Mouse (Mus musculus) erythroid progenitor cell, adult 5-6 weeks (primary cell): ENCODE results near the gene Itsn1. TPM values are rescaled to one million over a fixed set of nuclear protein-coding genes. Genes with fewer than 3 reads are reported as not detected.

Experiments
- ATAC-seq: replicated peaks from 2 replicates; pipeline ENCODE4 v1.8.0; 2016; ENCODE audit warnings: moderate number of reproducible peaks, mild to moderate bottlenecking, moderate TSS enrichment, inconsistent platforms; ENCODE audit not compliant: poor library complexity, low FRiP score, severe bottlenecking
- total RNA-seq, 2 experiments: library from RNA; stranded (forward) in 1 of 2; stranded (reverse) in 1 of 2; fragments of 150-400 nt in 1 of 2; fragments of 186-747, 209-891 nt in 1 of 2; gene quantifications; 2 replicates each; pipeline versions ENCODE4 v1.2.3 to v1.2.4; 2015 to 2017; ENCODE audit warnings: low replicate concordance in 2 of 2

Gene Itsn1
- total RNA-seq, 2 experiments from 2014 or later = 133 to 435 TPM

DNA sequence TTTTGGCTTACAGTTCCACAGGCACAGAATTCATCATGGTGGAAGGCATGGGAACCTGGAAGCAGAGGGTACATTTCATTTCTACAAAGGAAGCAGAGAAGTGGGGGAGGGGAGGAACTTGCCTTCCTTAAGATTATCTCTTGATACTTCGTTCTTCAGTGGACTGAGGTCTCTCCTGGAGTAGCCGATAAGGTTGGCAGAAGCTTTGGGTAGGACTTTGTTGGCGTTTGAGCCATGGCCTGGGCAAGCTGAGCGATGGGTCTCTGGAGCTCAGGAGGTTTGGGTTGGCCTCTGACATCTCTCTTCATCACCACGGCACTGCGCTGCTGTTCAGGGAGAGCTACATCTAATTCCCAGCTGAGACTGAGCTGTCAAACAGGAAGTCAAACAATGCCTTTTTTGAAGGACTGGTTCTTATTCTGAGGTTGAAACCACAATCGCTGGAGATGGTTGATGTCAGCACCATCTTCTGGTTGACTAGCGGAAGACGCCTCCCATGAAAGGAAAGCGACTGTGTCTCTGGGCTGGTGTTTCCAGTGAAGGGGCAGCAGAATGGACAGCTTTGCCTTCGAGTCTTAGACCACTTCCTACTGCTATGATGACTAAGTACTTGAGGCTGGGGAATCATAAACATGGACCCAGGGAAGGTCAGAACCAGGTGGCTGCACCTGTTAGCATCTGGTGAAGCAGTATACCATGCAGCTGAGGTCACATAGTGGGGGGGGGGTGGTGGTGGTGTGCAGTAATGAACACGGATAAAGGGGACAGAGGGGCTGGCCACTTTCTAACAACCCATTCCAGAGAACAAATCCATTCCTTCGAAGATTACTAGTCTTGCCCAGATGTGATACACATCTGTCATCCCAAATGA is 235.5 kb downstream of the Itsn1 start:
- ATAC-seq = no peak

DNA sequence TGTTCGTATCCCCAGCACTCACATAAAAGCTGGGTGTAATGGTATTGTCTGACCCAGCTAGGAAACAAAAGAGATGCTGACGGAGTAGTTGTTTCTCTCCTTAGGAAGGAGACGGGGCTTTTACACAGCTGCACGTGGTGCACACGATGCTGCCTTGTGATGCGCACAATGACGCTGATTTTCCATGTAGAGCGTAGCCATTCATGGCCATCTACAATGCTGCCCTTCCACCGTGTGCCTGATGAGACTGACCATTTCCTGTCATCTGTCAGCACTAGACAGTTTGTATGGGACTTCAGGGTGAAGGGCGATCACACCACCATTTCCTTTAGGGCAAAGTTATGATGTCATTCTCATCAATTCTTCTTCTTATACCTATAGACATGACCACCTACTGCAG is 239.6 kb downstream of the Itsn1 start:
- no peak for ATAC-seq

DNA sequence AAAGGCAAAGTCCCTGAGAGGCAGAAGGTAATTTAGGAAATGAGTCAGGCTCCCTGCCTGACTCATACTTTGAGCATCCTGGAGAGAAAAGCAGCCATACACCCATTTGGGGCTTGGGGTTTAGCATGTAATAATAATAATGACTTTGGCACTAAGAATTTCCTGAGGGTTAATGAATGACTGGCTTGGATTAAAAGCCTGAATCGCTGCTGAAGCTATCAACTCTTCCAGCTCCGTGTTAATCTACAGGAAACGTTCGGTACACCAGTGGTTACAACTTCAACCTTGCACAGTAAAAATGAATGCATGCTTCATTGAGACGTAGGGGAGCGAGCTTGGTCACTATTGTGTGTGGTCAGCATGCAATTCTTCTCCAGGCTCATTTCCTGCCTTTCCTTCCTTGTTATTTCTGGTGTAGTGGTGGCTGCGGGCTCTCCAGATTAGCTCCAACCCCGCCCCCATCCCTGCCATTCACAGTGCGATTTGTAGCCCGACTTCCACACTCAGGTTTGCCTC is 240.5 kb downstream of the Itsn1 start:
- no peak for ATAC-seq

Other genes starting within 250 kb of the Itsn1 start
- 31.9 and 32.1 TPM in 2 replicates for gene Ifnar1, start 244.0 kb upstream of the Itsn1 start, total RNA-seq (2015; ENCODE audit: low replicate concordance)
- 38.1 and 46.3 TPM in 2 replicates for gene Ifnar1, start 244.0 kb upstream of the Itsn1 start, total RNA-seq (2017; ENCODE audit: low replicate concordance)
- gene Ifngr2, start 182.2 kb upstream of the Itsn1 start, total RNA-seq (2015; ENCODE audit: low replicate concordance) = 5.4 and 6.1 TPM in 2 replicates
- 2.3 and 5.8 TPM in 2 replicates for gene Ifngr2, start 182.2 kb upstream of the Itsn1 start, total RNA-seq (2017; ENCODE audit: low replicate concordance)
- gene Tmem50b, start 131.5 kb upstream of the Itsn1 start, total RNA-seq (2015; ENCODE audit: low replicate concordance) = 19.8 and 22.2 TPM in 2 replicates
- gene Tmem50b, start 131.5 kb upstream of the Itsn1 start, total RNA-seq (2017; ENCODE audit: low replicate concordance) = 9.2 and 10.7 TPM in 2 replicates
- 1.3 and 2.2 TPM in 2 replicates for gene Dnajc28, start 110.3 kb upstream of the Itsn1 start, total RNA-seq (2015; ENCODE audit: low replicate concordance)
- gene Dnajc28, start 110.3 kb upstream of the Itsn1 start, total RNA-seq (2017; ENCODE audit: low replicate concordance) = 3.1 and 3.5 TPM in 2 replicates
- gene Gart, start 82.3 kb upstream of the Itsn1 start, total RNA-seq (2015; ENCODE audit: low replicate concordance) = 47.9 and 60.8 TPM in 2 replicates
- 48.5 and 63.1 TPM in 2 replicates for gene Gart, start 82.3 kb upstream of the Itsn1 start, total RNA-seq (2017; ENCODE audit: low replicate concordance)
- 365 and 449 TPM in 2 replicates for gene Son, start 81.8 kb upstream of the Itsn1 start, total RNA-seq (2015; ENCODE audit: low replicate concordance)
- gene Son, start 81.8 kb upstream of the Itsn1 start, total RNA-seq (2017; ENCODE audit: low replicate concordance) = 237 and 325 TPM in 2 replicates
- gene Donson, start 40.5 kb upstream of the Itsn1 start, total RNA-seq (2015; ENCODE audit: low replicate concordance) = 97.3 and 123 TPM in 2 replicates
- 212 and 232 TPM in 2 replicates for gene Donson, start 40.5 kb upstream of the Itsn1 start, total RNA-seq (2017; ENCODE audit: low replicate concordance)
- 49.7 and 69.6 TPM in 2 replicates for gene Cryzl1, start 306 bp upstream of the Itsn1 start, total RNA-seq (2015; ENCODE audit: low replicate concordance)
- gene Cryzl1, start 306 bp upstream of the Itsn1 start, total RNA-seq (2017; ENCODE audit: low replicate concordance) = 79.6 and 125 TPM in 2 replicates